Mouse (Mus musculus) adrenal gland, postnatal 0 days (tissue): ENCODE measurements around the gene Slc41a1. TPM values are rescaled to one million over a fixed set of nuclear protein-coding genes. Genes with fewer than 3 reads are reported as not detected.

Experiments
- polyA plus RNA-seq: library from polyadenylated mRNA; unstranded; fragments of >200 nt; fragmentation: Nextera tagmentation; extraction: Ambion mirVana; gene quantifications from 2 replicates; pipeline ENCODE4 v1.2.1, GENCODE M21; 2015

The Slc41a1 gene
- 9.3 and 16.7 TPM in 2 replicates for polyA plus RNA-seq

DNA sequence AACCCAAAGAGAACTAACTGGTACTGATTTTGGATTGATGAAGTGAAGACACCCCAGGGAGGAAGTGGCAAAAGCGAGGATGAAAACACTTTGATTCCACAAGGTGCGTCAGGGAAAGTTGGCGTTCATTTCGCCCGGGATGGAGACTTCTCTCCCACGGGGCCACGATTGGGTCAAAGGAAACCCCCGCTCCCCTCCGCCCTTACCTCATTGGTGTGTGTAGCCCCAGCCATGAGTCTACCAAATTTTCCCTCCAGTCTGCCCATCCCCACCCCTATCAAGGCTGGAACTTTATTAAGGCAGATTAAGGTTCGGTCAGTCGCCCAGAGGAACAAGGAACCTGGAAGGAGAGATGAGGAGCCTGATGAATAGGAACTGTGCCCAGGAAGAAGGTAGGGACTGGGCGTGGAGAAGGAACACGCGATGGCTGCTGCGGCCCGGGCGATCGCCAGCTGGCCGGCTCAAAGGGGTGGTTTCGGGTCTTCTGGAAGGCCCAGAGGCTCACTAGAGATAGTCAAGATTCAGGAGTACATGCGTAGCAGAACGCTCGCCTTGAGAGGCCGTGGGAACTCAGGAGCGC lies at the start of gene Slc41a1:
Gene Slc41a1 (plus strand): TSS at position 287 of the 580 bp plus-strand sequence.

DNA sequence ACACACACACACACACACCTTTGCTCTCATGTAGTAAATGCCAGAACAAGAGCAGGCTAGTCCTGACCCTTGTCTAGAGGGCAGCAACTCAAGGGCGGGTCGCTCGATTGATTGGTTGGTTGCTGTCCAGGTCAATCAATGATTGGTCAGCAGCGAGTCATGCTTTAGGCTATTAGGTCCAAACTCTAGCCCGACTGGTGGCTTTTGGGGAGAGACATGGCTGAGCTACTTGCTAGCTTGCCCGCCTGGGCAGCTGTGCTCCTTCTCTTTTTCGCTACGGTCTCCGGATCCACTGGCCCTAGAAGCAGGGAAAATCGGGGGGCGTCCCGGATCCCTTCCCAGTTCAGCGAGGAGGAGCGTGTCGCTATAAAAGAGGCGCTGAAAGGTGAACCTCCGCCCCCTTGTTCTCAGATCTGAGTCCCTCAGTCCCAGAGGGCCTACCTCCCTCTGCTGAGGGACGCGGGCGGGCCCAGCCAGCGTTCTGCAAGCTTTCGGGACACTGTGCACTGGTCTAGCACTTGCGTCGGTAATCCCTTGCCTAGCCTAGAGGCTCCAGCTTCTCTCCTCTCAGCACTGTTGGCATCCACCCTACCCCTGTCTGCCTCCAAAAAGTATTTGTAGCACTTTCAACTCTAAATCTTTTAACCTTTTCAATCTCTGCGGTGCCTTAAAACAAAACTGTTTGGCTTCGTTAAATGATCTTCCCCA lies 29.9 kb upstream of the Slc41a1 start, which contains the start of gene Pm20d1:
Gene Pm20d1 (plus strand): TSS at position 180 of the 708 bp plus-strand sequence.

DNA sequence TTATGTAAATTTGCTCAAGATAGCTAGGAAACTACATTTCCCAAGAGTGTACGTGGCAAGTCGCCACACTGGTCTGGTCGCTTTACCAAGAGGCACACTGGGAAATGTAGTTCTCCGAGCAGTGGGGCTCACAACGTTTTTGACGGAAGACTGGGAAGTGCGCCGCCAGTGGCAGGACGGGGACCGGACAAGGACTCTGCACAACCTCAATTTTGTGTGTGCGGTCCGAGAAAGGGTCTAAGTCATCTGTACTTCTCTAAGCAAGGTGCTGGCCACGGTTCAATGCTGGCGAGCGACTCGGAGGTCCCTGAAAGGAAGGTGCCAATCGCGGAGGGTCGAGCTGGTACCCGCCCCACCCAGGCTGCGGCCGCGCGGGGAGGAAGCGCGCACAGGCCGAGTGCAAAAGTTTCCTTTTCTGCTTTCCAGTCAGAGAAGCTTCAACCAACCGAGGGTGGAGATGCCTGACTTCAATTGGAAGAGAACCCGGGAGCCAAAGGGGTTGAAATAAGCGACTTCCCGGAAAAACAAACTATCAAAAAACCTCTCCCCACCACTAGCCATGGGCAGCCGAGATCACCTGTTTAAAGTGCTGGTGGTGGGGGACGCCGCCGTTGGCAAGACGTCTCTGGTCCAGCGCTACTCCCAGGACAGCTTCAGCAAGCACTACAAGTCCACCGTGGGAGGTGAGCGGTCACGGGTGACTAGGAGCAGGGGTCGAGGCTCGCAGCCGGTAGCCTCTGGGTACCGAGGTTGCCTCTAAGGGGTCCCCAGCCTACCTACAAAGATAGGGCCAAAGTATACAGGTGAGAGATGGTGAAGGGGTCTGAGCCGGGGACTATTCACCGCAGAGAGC lies 40.0 kb downstream of the Slc41a1 start, which contains the start of gene Rab29:
Gene Rab29 (plus strand): TSS at position 132 of the 853 bp plus-strand sequence.

Other genes starting within 250 kb of the Slc41a1 start
- gene Avpr1b, start 228.3 kb upstream of the Slc41a1 start, polyA plus RNA-seq, result not detected in 2 replicates
- gene Ctse, start 189.2 kb upstream of the Slc41a1 start, polyA plus RNA-seq, result 3.8 and 5.6 TPM in 2 replicates
- 11.9 and 15.6 TPM in 2 replicates for gene Rab7b, start 138.8 kb upstream of the Slc41a1 start, polyA plus RNA-seq
- gene Slc26a9, start 83.5 kb upstream of the Slc41a1 start, polyA plus RNA-seq, result 0.06 TPM in 1 of 2 replicates, not detected in the other
- 2.7 and 8.9 TPM in 2 replicates for gene Pm20d1, start 30.1 kb upstream of the Slc41a1 start, polyA plus RNA-seq
- gene Rab29, start 39.7 kb downstream of the Slc41a1 start, polyA plus RNA-seq, result 27.8 and 31.3 TPM in 2 replicates
- 26.6 and 33.6 TPM in 2 replicates for gene Nucks1, start 83.0 kb downstream of the Slc41a1 start, polyA plus RNA-seq
- gene Slc45a3, start 135.5 kb downstream of the Slc41a1 start, polyA plus RNA-seq, result 3.8 and 10.4 TPM in 2 replicates
- gene Elk4, start 180.1 kb downstream of the Slc41a1 start, polyA plus RNA-seq, result 16.6 and 18.2 TPM in 2 replicates
- 5.5 and 6.8 TPM in 2 replicates for gene Mfsd4a, start 240.6 kb downstream of the Slc41a1 start, polyA plus RNA-seq